Mouse (Mus musculus) embryonic facial prominence, embryonic 13.5 days (tissue): ENCODE data around the gene Ghr. TPM values are rescaled to one million over a fixed set of nuclear protein-coding genes. Genes with fewer than 3 reads are reported as not detected.

Experiments used
- ATAC-seq: fragments of 200-750 bp; cut with Nextera tagmentation; 2 replicates; pipeline ENCODE4 v1.8.0; 2017; ENCODE audit warnings: low read depth; ENCODE audit not compliant: insufficient number of reproducible peaks, insufficient read depth, low FRiP score, low TSS enrichment
- H3K27ac ChIP-seq: fragments of 300-500 bp; sonication (generic); 2 replicates; pipeline ENCODE4 v1.5.1; 2015; ENCODE audit warnings: moderate library complexity, mild to moderate bottlenecking, inconsistent platforms
- H3K27me3 ChIP-seq: fragments of 300-500 bp; sonication (generic); 2 replicates; pipeline ENCODE4 v1.6.1; 2015; ENCODE audit warnings: mild to moderate bottlenecking, inconsistent platforms
- H3K36me3 ChIP-seq: fragments of 300-500 bp; sonication (generic); 2 replicates; pipeline ENCODE4 v1.6.1; 2015; ENCODE audit warnings: mild to moderate bottlenecking, inconsistent platforms
- H3K4me1 ChIP-seq: fragments of 300-500 bp; sonication (generic); 2 replicates; pipeline ENCODE4 v1.6.1; 2015; ENCODE audit warnings: inconsistent platforms
- H3K4me2 ChIP-seq: fragments of 300-500 bp; sonication (generic); 2 replicates; pipeline ENCODE4 v1.6.1; 2015; ENCODE audit warnings: moderate library complexity, mild to moderate bottlenecking, inconsistent platforms
- H3K4me3 ChIP-seq: fragments of 300-500 bp; sonication (generic); 2 replicates; pipeline ENCODE4 v1.5.1; 2015; ENCODE audit warnings: mild to moderate bottlenecking, inconsistent platforms
- H3K9ac ChIP-seq: fragments of 300-500 bp; sonication (generic); 2 replicates; pipeline ENCODE4 v1.6.1; 2015; ENCODE audit warnings: mild to moderate bottlenecking, inconsistent platforms
- H3K9me3 ChIP-seq: fragments of 300-500 bp; sonication (generic); 2 replicates; pipeline ENCODE4 v1.6.1; 2016; ENCODE audit warnings: inconsistent platforms
- WGBS: fragments of 180-500 bp; shearing (Covaris S2); methylation state at CpG from one replicate; pipeline ENCODE4 v1.1.7; 2015; ENCODE audit warnings: mixed read lengths; 5-methylcytosine and 5-hydroxymethylcytosine counted together
- polyA plus RNA-seq: library from polyadenylated mRNA; unstranded; fragments of >200 nt; fragmentation: Nextera tagmentation; extraction: Ambion mirVana; gene quantifications from 2 replicates; pipeline ENCODE4 v1.2.1, GENCODE M21; 2015

The Ghr gene
- polyA plus RNA-seq, 1 experiment from 2014 or later: 49.1 TPM

- Histone ChIP-seq H3K9me3 (no peaks in the 10 kb centered on the region), H3K27me3 (no peaks in the 10 kb centered on the region), H3K4me1 (no peaks in the 10 kb centered on the region), H3K36me3 (no peaks in the 10 kb centered on the region), H3K4me2 (no peak overlapping the region), H3K27ac (no peak overlapping the region), H3K4me3 (no peak overlapping the region), H3K9ac (no peak overlapping the region)
- 83% methylated on average over 2 of the region's 2 CpGs for WGBS
- ATAC-seq: no peak
Observed at GRCm38 (mm10) chr15:3353696-3354095, 229.6 kb downstream of the Ghr start.

- Histone ChIP-seq H3K4me1 (no peaks in the 10 kb centered on the region), H3K27me3 (no peaks in the 10 kb centered on the region), H3K36me3 (no peaks in the 10 kb centered on the region), H3K4me2 (no peak overlapping the region), H3K9ac (no peak overlapping the region), H3K9me3 (no peaks in the 10 kb centered on the region), H3K27ac (no peak overlapping the region), H3K4me3 (no peak overlapping the region)
- 75% methylated on average over 6 of the region's 6 CpGs for WGBS
- no peak for ATAC-seq
Observed at GRCm38 (mm10) chr15:3349306-3350064, 233.8 kb downstream of the Ghr start.

- 70% methylated on average over 3 of the region's 3 CpGs for WGBS
- Histone ChIP-seq H3K9me3 (no peaks in the 10 kb centered on the region), H3K36me3 (0 out of 2 replicates have a peak, but pooled peaks cover 3% of the 10 kb centered on the region), H3K4me2 (no peak overlapping the region), H3K4me3 (no peak overlapping the region), H3K4me1 (no peaks in the 10 kb centered on the region), H3K9ac (no peak overlapping the region), H3K27ac (no peak overlapping the region), H3K27me3 (no peaks in the 10 kb centered on the region)
- no peak for ATAC-seq
Observed at GRCm38 (mm10) chr15:3346682-3347081, 236.6 kb downstream of the Ghr start.

GRCm38 (mm10) chr15:3344555-3344954 is 238.7 kb downstream of the Ghr start:
- WGBS: 79% methylated on average over 4 of the region's 4 CpGs
- 0 out of 2 replicates have a peak overlapping the region, but pooled peaks have one; percentile 22 for H3K27ac ChIP-seq
- no peaks in the 10 kb centered on the region for H3K27me3 ChIP-seq
- no peak for ATAC-seq
- no peaks in the 10 kb centered on the region for H3K4me1 ChIP-seq
- H3K36me3 ChIP-seq: peaks cover 8% of the 10 kb centered on the region; the same call in 1 of the 2 replicates
- no peak overlapping the region for H3K4me2 ChIP-seq
- no peak overlapping the region for H3K4me3 ChIP-seq
- no peak overlapping the region for H3K9ac ChIP-seq
- H3K9me3 ChIP-seq: no peaks in the 10 kb centered on the region

- no peaks in the 10 kb centered on the region for H3K27me3 ChIP-seq
- no peak for ATAC-seq
- no peak overlapping the region for H3K4me3 ChIP-seq
Observed at GRCm38 (mm10) chr15:3341806-3342582, 241.3 kb downstream of the Ghr start.

GRCm38 (mm10) chr15:3339847-3340246 is 243.4 kb downstream of the Ghr start:
- Histone ChIP-seq H3K4me3 (no peak overlapping the region), H3K36me3 (peaks cover 24% of the 10 kb centered on the region), H3K27ac (no peak overlapping the region), H3K4me1 (no peaks in the 10 kb centered on the region), H3K9me3 (peaks cover 4% of the 10 kb centered on the region; the same call in 1 of the 2 replicates), H3K4me2 (no peak overlapping the region), H3K27me3 (no peaks in the 10 kb centered on the region), H3K9ac (no peak overlapping the region)
- no peak for ATAC-seq
- 85% methylated on average over 3 of the region's 3 CpGs for WGBS

More at GRCm38 (mm10) chr15:3341806-3342582, 241.3 kb downstream of the Ghr start:
- Histone ChIP-seq H3K27ac (no peak overlapping the region), H3K9ac (no peak overlapping the region), H3K4me1 (no peaks in the 10 kb centered on the region), H3K4me2 (no peak overlapping the region), H3K36me3 (peaks cover 23% of the 10 kb centered on the region), H3K9me3 (peaks cover 4% of the 10 kb centered on the region; the same call in 1 of the 2 replicates)
- 83% methylated on average over 4 of the region's 4 CpGs for WGBS

- Histone ChIP-seq H3K4me1 (0 out of 2 replicates have a peak, but pooled peaks cover 5% of the 10 kb centered on the region), H3K9ac (no peak overlapping the region), H3K27ac (no peak overlapping the region), H3K36me3 (peaks cover 17% of the 10 kb centered on the region), H3K4me3 (no peak overlapping the region), H3K9me3 (peaks cover 4% of the 10 kb centered on the region; the same call in 1 of the 2 replicates), H3K27me3 (no peaks in the 10 kb centered on the region), H3K4me2 (no peak overlapping the region)
- ATAC-seq: no peak
- 85% methylated on average over 4 of the region's 4 CpGs for WGBS
Observed at GRCm38 (mm10) chr15:3332517-3332916, 250.8 kb downstream of the Ghr start.

- peaks cover 11% of the 10 kb centered on the region for H3K36me3 ChIP-seq
- 0 out of 2 replicates have a peak, but pooled peaks cover 5% of the 10 kb centered on the region for H3K4me1 ChIP-seq
- H3K4me2 ChIP-seq: no peak overlapping the region
- no peaks in the 10 kb centered on the region for H3K9me3 ChIP-seq
- no peak for ATAC-seq
- H3K9ac ChIP-seq: no peak overlapping the region
- no peak overlapping the region for H3K27ac ChIP-seq
- 72% methylated on average over 2 of the region's 2 CpGs for WGBS
- H3K4me3 ChIP-seq: no peak overlapping the region
- no peaks in the 10 kb centered on the region for H3K27me3 ChIP-seq
Observed at GRCm38 (mm10) chr15:3331813-3332212, 251.5 kb downstream of the Ghr start.

- H3K9me3 ChIP-seq: no peaks in the 10 kb centered on the region
- no peak for ATAC-seq
- H3K4me2 ChIP-seq: no peak overlapping the region
- no peak overlapping the region for H3K27ac ChIP-seq
- 0 out of 2 replicates have a peak, but pooled peaks cover 5% of the 10 kb centered on the region for H3K4me1 ChIP-seq
- H3K4me3 ChIP-seq: no peak overlapping the region
- 69% methylated on average over 1 of the region's 1 CpGs for WGBS
- no peaks in the 10 kb centered on the region for H3K27me3 ChIP-seq
- no peak overlapping the region for H3K9ac ChIP-seq
- H3K36me3 ChIP-seq: peaks cover 11% of the 10 kb centered on the region
Observed at GRCm38 (mm10) chr15:3330291-3330690, 253.0 kb downstream of the Ghr start.

- Histone ChIP-seq H3K4me2 (no peak overlapping the region), H3K27ac (no peak overlapping the region), H3K9ac (no peak overlapping the region), H3K4me3 (no peak overlapping the region), H3K4me1 (no peaks in the 10 kb centered on the region), H3K27me3 (no peaks in the 10 kb centered on the region), H3K9me3 (no peaks in the 10 kb centered on the region), H3K36me3 (peaks cover 10% of the 10 kb centered on the region; the same call in 1 of the 2 replicates)
- no peak for ATAC-seq
Observed at GRCm38 (mm10) chr15:3323041-3323440, 260.3 kb downstream of the Ghr start.

GRCm38 (mm10) chr15:3319929-3320328 is 263.4 kb downstream of the Ghr start:
- H3K9ac ChIP-seq: no peak overlapping the region
- H3K27ac ChIP-seq: no peak overlapping the region
- no peaks in the 10 kb centered on the region for H3K27me3 ChIP-seq
- ATAC-seq: no peak
- H3K4me3 ChIP-seq: no peak overlapping the region
- no peaks in the 10 kb centered on the region for H3K4me1 ChIP-seq
- no peak overlapping the region for H3K4me2 ChIP-seq
- no peaks in the 10 kb centered on the region for H3K9me3 ChIP-seq
- WGBS: 80% methylated on average over 9 of the region's 9 CpGs
- H3K36me3 ChIP-seq: peaks cover 10% of the 10 kb centered on the region; the same call in 1 of the 2 replicates
